In the genomic region with DNA sequence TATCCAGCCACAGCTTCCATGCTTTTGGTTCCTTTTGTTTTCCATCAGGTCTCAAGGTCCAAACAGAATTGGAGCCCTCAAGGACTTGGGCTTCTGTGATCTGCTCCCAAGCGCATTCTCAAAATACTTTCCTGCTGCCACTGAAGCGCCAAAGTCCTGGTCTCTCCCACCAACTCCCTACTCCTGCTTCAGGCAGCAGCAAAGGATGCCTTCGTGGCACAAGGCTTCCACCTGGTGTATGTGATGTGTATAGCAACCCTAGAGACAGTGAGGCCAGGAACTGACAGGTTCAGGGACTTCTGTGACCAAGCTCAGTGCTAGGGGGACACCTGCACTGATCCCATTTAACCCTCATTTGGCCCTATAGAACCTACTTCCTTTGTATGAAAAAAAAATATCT, we compare ENCODE assay signal across 10 mouse cellular contexts. TPM values are rescaled to one million over a fixed set of nuclear protein-coding genes. Genes with fewer than 3 reads are reported as not detected.
A peak's percentile ranks its signal among the peaks of the same experiment; 100 is the strongest.
DNase-seq lines count a peak whose midpoint lies in the region; ATAC-seq and TF ChIP-seq lines count a peak whose summit lies in the region.
"Had no signal": no experiment of that assay in that cellular context is flagged by ENCODE, and none has a peak within 500 bp of the region (broad histone marks: within the 10 kb centered on the region; RNA-seq: fewer than 3 reads in every experiment).

No protein-coding gene starts in this region.

- peak; percentile 72 for ATAC-seq in forebrain, embryonic 14.5 days
- ATAC-seq in neural tube, embryonic 14.5 days (ENCODE audit: low read depth): peak; percentile 62

- H3K4me2 ChIP-seq in forebrain, embryonic 14.5 days (ENCODE audit: low read length): no peak overlapping the region
- H3K4me2 ChIP-seq in neural tube, embryonic 14.5 days (ENCODE audit: low read depth, low read length): no peak overlapping the region
- H3K4me2 ChIP-seq: heart, embryonic 15.5 days had no signal

- 14% methylated on average over 3 of the region's 3 CpGs for WGBS in forebrain, embryonic 14.5 days
- WGBS in neural tube, embryonic 14.5 days: 20% methylated on average over 3 of the region's 3 CpGs

- TF ChIP-seq CTCF in bone marrow macrophage, adult 2 months (IDR thresholded peaks at IDR 0.05; ENCODE audit: low read depth, low read length): peak; percentile 25; the same call in 1 of the 2 replicates

- no peaks in the 10 kb centered on the region for H3K4me1 ChIP-seq in bone marrow macrophage, adult 2 months (ENCODE audit: control insufficient read depth, insufficient read depth, low read length)
- H3K4me1 ChIP-seq in forebrain, embryonic 14.5 days (ENCODE audit: control insufficient read depth, insufficient read depth, low read length): peaks cover 5% of the 10 kb centered on the region
- 0 out of 2 replicates have a peak, but pooled peaks cover 5% of the 10 kb centered on the region for H3K4me1 ChIP-seq in neural tube, embryonic 14.5 days (ENCODE audit: control insufficient read depth, insufficient read depth, low read length)

- DNase-seq in gastrocnemius, postnatal 14 days: peak; percentile 28
- no peak for DNase-seq in gastrocnemius, postnatal 25 days
- peak; percentile 65 for DNase-seq in 3T3-L1 (ENCODE audit: low read depth, low spot score)
- peak; percentile 83 for DNase-seq in forebrain, embryonic 14.5 days (ENCODE audit: low spot score)
- DNase-seq in left cerebral cortex, postnatal 10 days (ENCODE audit: extremely low spot score in 1 of 2, low spot score in 2 of 2): peak; percentile 56 to 64
- DNase-seq in spleen, postnatal 36 days (ENCODE audit: low spot score in 2 of 2): no peak

- intact Hi-C loops in gastrocnemius, postnatal 14 days (cut with DNase I; ENCODE audit: low total_unique reads): loop anchor here (5.0 to 10.0 kb wide), 3 partner anchors 121 to 351 kb away; no protein-coding TSS in a partner anchor
- intact Hi-C loops in left cerebral cortex, postnatal 10 days (cut with DNase I): loop anchor here (1.0 kb wide), 1 partner anchor 253 kb away; no protein-coding TSS in a partner anchor

- no peaks in the 10 kb centered on the region for H3K36me3 ChIP-seq in forebrain, embryonic 14.5 days (ENCODE audit: control insufficient read depth, insufficient read depth, low read length)
- H3K36me3 ChIP-seq in neural tube, embryonic 14.5 days (ENCODE audit: control insufficient read depth, insufficient read depth, low read length): no peaks in the 10 kb centered on the region
- H3K36me3 ChIP-seq: heart, embryonic 15.5 days had no signal

- no peaks in the 10 kb centered on the region for H3K9me3 ChIP-seq in forebrain, embryonic 14.5 days (replicated peaks; ENCODE audit: control insufficient read depth, low read length)
- no peaks in the 10 kb centered on the region for H3K9me3 ChIP-seq in neural tube, embryonic 14.5 days (ENCODE audit: control insufficient read depth, low read length)
- H3K9me3 ChIP-seq: heart, embryonic 15.5 days had no signal

- no peak for TF ChIP-seq POLR2A in bone marrow macrophage, adult 2 months (IDR thresholded peaks at IDR 0.05; ENCODE audit: borderline replicate concordance, low read depth, low read length)

- H3K4me3 ChIP-seq in bone marrow macrophage, adult 2 months (ENCODE audit: insufficient read depth, low read length): no peak overlapping the region
- no peak overlapping the region for H3K4me3 ChIP-seq in forebrain, embryonic 14.5 days (ENCODE audit: low read depth, low read length)
- no peak overlapping the region for H3K4me3 ChIP-seq in neural tube, embryonic 14.5 days (ENCODE audit: low read depth, low read length)
- H3K4me3 ChIP-seq: heart, embryonic 15.5 days had no signal

- H3K27me3 ChIP-seq in forebrain, embryonic 14.5 days (replicated peaks; ENCODE audit: control insufficient read depth, insufficient read depth, low read length): no peaks in the 10 kb centered on the region
- no peaks in the 10 kb centered on the region for H3K27me3 ChIP-seq in neural tube, embryonic 14.5 days (ENCODE audit: control insufficient read depth, insufficient read depth, low read length)

- H3K9ac ChIP-seq in forebrain, embryonic 14.5 days (ENCODE audit: low read length): no peak overlapping the region
- no peak overlapping the region for H3K9ac ChIP-seq in neural tube, embryonic 14.5 days (replicated peaks; ENCODE audit: low read depth, low read length)
- H3K9ac ChIP-seq: heart, embryonic 15.5 days had no signal

- H3K27ac ChIP-seq in bone marrow macrophage, adult 2 months (ENCODE audit: insufficient read depth, low read depth, low read length): no peak overlapping the region
- H3K27ac ChIP-seq in forebrain, embryonic 14.5 days (ENCODE audit: low read depth, low read length): no peak overlapping the region
- H3K27ac ChIP-seq in neural tube, embryonic 14.5 days (ENCODE audit: low read depth, low read length): no peak overlapping the region
- H3K27ac ChIP-seq: heart, embryonic 15.5 days had no signal

RNA-seq across cellular contexts. Expression of a gene that starts 54.0 kb away (rescaled TPM):
- total RNA-seq in gastrocnemius, postnatal 14 days (2021): under 1 TPM; 0.24 to 0.39 TPM
- total RNA-seq in gastrocnemius, postnatal 25 days (2021): under 1 TPM; 0.13 to 0.64 TPM
- 0.66 and 0.76 TPM in 2 replicates for polyA plus RNA-seq in bone marrow macrophage, adult 2 months (2012; ENCODE audit: insufficient read depth, insufficient read length, missing spikeins)
- 0.36 and 0.62 TPM in 2 replicates for polyA plus RNA-seq in forebrain, embryonic 14.5 days (2014; fragmentation: Nextera tagmentation; extraction: Ambion mirVana)
- 10 to 100 TPM; 13.7 to 15.8 TPM for total RNA-seq in left cerebral cortex, postnatal 10 days (2021)
- 0.18 and 0.35 TPM in 2 replicates for polyA plus RNA-seq in neural tube, embryonic 14.5 days (2014; fragmentation: Nextera tagmentation; extraction: Ambion mirVana)
- total RNA-seq: MEL had no signal

Comparison
In these comparisons a context has a peak if more than half of its experiments do, and no peak if none do; other contexts are left out.
1. DNase-seq: peak in gastrocnemius, postnatal 14 days (single experiment), 3T3-L1 (single experiment), forebrain, embryonic 14.5 days (single experiment) and left cerebral cortex, postnatal 10 days (2 of 2); none in gastrocnemius, postnatal 25 days (single experiment) and spleen, postnatal 36 days (0 of 2).
2. RNA of a gene that starts 54.0 kb away (total RNA-seq): 13.7 to 15.8 TPM in left cerebral cortex, postnatal 10 days; 0.13 to 0.64 TPM in gastrocnemius, postnatal 25 days and 0.24 to 0.39 TPM in gastrocnemius, postnatal 14 days; every median in the first group is over 4 times any median in the second.